Mouse (Mus musculus): ENCODE data around the gene Tom1l2. TPM values are rescaled to one million over a fixed set of nuclear protein-coding genes. Genes with fewer than 3 reads are reported as not detected.

Gene Tom1l2
- total and polyA plus RNA-seq, 2 experiments from 2014 or later = 44.3 to 80.8 TPM

DNA sequence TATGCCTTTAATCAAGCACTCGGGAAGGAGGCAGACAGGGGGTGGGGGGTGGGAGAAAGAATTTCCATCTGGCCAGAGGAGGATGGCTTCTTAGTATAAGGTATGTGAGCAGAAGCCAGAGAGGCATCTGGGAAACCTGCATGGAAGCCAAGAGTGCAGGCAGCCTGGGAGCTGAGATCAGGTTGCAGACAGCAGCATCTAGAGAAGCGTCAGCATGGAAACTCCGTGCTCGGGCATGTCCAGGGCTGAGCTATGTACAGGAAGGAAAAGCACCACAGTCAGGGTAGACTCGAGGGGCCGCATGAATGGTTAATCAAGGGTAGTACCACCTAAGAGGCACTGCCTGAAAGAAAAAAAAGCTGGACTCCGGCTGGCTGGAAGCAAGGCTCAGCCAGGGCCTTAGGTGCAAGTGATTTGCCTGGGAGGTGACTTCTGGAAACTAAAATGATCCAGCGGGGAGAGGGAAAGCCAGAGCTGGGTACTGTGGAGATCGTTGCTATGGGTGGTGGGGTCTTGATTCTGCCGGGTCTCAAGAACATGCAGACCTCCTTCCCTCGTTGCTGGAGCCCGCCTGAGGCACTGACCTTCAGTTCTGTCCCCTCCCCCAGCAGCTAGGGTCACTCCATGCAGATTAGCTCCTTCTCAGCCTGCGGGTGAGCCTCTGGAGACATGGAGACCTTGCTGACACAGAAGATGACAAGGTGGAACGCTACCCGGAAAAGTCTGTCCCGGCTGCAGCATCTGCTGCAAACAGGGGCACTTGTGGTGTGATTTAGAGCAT, 13.7 kb upstream of the Tom1l2 start:
- no peak overlapping the region for H3K9ac ChIP-seq
- no peak for DNase-seq
- no peak overlapping the region for H3K27ac ChIP-seq (ENCODE audit: low read depth, low read length)
- TF ChIP-seq CTCF (IDR thresholded peaks at IDR 0.05; ENCODE audit: low read depth) = no peak
- no peaks in the 10 kb centered on the region for H3K4me1 ChIP-seq (ENCODE audit: insufficient read depth)
- H3K27me3 ChIP-seq (ENCODE audit: insufficient read depth, low read length) = no peaks in the 10 kb centered on the region
- H3K4me3 ChIP-seq (ENCODE audit: low read depth, low read length) = no peak overlapping the region
- no peak for ATAC-seq
- no peaks in the 10 kb centered on the region for H3K9me3 ChIP-seq (ENCODE audit: low read length)
- 48% methylated on average over 16 of the region's 16 CpGs for WGBS
- H3K36me3 ChIP-seq (ENCODE audit: insufficient read depth) = no peaks in the 10 kb centered on the region
- H3K4me2 ChIP-seq (ENCODE audit: low read depth) = no peak overlapping the region

DNA sequence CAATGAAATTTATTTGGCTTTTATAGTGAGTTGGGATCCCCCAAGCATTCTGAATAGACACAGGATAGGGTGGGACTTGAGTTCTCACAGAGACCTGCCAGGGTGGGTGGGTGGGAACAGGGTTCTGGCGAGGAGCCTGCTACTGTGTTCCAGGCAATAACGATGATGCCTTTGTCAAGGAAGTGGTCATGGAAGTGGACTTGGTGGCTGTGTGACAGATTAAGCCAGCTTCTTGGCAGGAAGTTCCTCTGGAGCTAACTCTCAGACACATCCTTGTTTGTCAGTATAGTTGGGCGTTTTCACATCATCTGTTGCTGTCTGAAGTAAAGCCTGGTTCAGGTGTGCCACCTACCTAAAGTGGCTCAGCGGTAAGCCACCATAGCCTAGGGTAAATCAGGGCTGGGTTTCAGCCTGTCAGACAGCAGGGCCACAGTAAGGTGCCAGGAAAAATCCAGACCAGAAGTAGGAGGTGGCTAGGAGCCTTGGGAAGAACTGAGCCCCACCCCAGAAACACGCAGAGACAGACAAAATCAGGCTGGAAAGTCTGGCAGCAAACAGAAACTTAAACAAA, 8.0 kb upstream of the Tom1l2 start:
- ATAC-seq (no peak), DNase-seq (no peak)
- H3K4me1 ChIP-seq (ENCODE audit: insufficient read depth) = no peaks in the 10 kb centered on the region
- H3K27ac ChIP-seq (ENCODE audit: low read depth, low read length) = no peak overlapping the region
- no peaks in the 10 kb centered on the region for H3K27me3 ChIP-seq (ENCODE audit: insufficient read depth, low read length)
- no peak overlapping the region for H3K9ac ChIP-seq
- 74% methylated on average over 5 of the region's 5 CpGs for WGBS
- no peak for TF ChIP-seq CTCF (IDR thresholded peaks at IDR 0.05; ENCODE audit: low read depth)
- no peak overlapping the region for H3K4me2 ChIP-seq (ENCODE audit: low read depth)
- H3K9me3 ChIP-seq (ENCODE audit: low read length) = no peaks in the 10 kb centered on the region
- H3K4me3 ChIP-seq (ENCODE audit: low read depth, low read length) = no peak overlapping the region
- no peaks in the 10 kb centered on the region for H3K36me3 ChIP-seq (ENCODE audit: insufficient read depth)

DNA sequence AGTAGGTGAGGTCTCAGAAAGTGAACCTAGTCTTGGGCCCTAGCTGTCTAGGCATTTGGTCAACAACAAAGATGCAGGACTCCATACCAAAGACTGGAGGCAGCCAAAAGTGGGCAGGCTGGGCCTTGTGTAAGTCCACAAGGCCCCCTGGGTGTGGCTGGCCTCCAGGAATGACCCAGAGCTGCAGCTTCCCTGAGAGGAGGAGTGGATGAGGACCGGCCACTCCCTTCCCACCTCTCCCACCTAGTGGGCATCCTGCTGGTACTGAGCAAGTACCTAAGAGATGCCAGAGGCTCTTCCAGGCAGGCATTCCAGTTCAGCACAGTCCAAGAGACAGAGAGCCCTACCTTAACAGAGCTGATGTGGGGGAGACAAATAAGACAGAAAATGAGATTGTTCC, 7.2 kb upstream of the Tom1l2 start:
- no peak overlapping the region for H3K9ac ChIP-seq
- WGBS = 81% methylated on average over 1 of the region's 1 CpGs
- no peak overlapping the region for H3K27ac ChIP-seq (ENCODE audit: low read depth, low read length)
- no peak for TF ChIP-seq CTCF (IDR thresholded peaks at IDR 0.05; ENCODE audit: low read depth)
- no peak for DNase-seq
- no peak overlapping the region for H3K4me3 ChIP-seq (ENCODE audit: low read depth, low read length)
- no peaks in the 10 kb centered on the region for H3K4me1 ChIP-seq (ENCODE audit: insufficient read depth)
- no peak for ATAC-seq
- no peaks in the 10 kb centered on the region for H3K36me3 ChIP-seq (ENCODE audit: insufficient read depth)
- no peaks in the 10 kb centered on the region for H3K9me3 ChIP-seq (ENCODE audit: low read length)
- H3K4me2 ChIP-seq (ENCODE audit: low read depth) = no peak overlapping the region
- no peaks in the 10 kb centered on the region for H3K27me3 ChIP-seq (ENCODE audit: insufficient read depth, low read length)

DNA sequence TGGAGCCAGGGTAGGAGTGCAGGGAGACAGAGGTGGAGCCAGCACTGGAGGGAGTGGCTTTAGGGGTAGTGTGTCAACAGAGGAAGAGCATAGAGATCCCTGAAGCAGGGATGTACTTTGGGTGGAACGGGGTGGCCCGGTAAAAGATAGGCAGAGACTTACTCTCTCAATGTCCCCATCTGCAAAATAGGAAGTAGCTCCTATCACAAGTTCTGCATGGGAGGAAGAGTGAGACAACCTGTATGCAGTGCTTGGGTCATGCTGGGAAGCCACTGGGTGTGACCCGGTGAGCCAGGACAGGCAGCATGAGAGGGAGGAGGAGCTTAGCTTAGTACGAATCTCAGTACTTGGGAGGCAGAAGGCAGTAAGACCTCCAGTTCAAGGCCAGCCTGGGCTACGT, 6.4 kb upstream of the Tom1l2 start:
- DNase-seq = no peak
- 75% methylated on average over 5 of the region's 5 CpGs for WGBS
- Histone ChIP-seq H3K27ac (ENCODE audit: low read depth, low read length) (no peak overlapping the region), H3K9me3 (ENCODE audit: low read length) (no peaks in the 10 kb centered on the region), H3K4me2 (ENCODE audit: low read depth) (no peak overlapping the region), H3K36me3 (ENCODE audit: insufficient read depth) (no peaks in the 10 kb centered on the region), H3K4me3 (ENCODE audit: low read depth, low read length) (no peak overlapping the region), H3K27me3 (ENCODE audit: insufficient read depth, low read length) (no peaks in the 10 kb centered on the region), H3K4me1 (ENCODE audit: insufficient read depth) (no peaks in the 10 kb centered on the region), H3K9ac (no peak overlapping the region)
- no peak for TF ChIP-seq CTCF (IDR thresholded peaks at IDR 0.05; ENCODE audit: low read depth)
- ATAC-seq = no peak

DNA sequence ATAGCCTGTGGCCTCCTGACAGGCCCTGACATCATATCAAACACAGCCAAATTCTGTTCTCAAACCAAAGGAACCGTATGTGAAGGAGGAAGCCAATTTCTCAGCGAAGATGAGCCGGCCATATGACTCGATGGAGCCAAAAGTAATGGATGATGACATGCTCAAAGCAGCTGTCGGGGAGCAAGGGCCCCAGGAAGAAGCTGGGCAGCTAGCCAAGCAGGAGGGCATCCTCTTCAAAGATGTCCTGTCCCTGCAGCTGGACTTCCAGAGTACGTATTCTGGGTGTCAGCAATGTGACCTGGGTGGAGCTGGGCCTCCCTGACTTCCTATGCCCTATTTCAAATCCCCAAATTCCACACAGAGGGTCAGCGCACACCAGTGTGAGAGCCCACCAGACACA, 5.8 kb upstream of the Tom1l2 start:
- Histone ChIP-seq H3K36me3 (ENCODE audit: insufficient read depth) (no peaks in the 10 kb centered on the region), H3K9me3 (ENCODE audit: low read length) (no peaks in the 10 kb centered on the region), H3K4me1 (ENCODE audit: insufficient read depth) (no peaks in the 10 kb centered on the region), H3K4me2 (ENCODE audit: low read depth) (no peak overlapping the region), H3K27me3 (ENCODE audit: insufficient read depth, low read length) (no peaks in the 10 kb centered on the region), H3K4me3 (ENCODE audit: low read depth, low read length) (no peak overlapping the region), H3K9ac (no peak overlapping the region), H3K27ac (ENCODE audit: low read depth, low read length) (no peak overlapping the region)
- ATAC-seq = no peak
- no peak for DNase-seq
- 77% methylated on average over 7 of the region's 7 CpGs for WGBS
- TF ChIP-seq CTCF (IDR thresholded peaks at IDR 0.05; ENCODE audit: low read depth) = no peak

GRCm38 (mm10) chr11:60357116-60357515, 4.4 kb upstream of the Tom1l2 start:
- Histone ChIP-seq H3K27ac (ENCODE audit: low read depth, low read length) (no peak overlapping the region), H3K9me3 (ENCODE audit: low read length) (no peaks in the 10 kb centered on the region), H3K36me3 (ENCODE audit: insufficient read depth) (no peaks in the 10 kb centered on the region), H3K4me1 (ENCODE audit: insufficient read depth) (0 out of 2 replicates have a peak, but pooled peaks cover under 1% of the 10 kb centered on the region), H3K4me3 (ENCODE audit: low read depth, low read length) (no peak overlapping the region), H3K27me3 (ENCODE audit: insufficient read depth, low read length) (no peaks in the 10 kb centered on the region), H3K4me2 (ENCODE audit: low read depth) (no peak overlapping the region), H3K9ac (no peak overlapping the region)
- 39% methylated on average over 1 of the region's 1 CpGs for WGBS
- no peak for DNase-seq
- no peak for TF ChIP-seq CTCF (IDR thresholded peaks at IDR 0.05; ENCODE audit: low read depth)
- ATAC-seq = no peak

DNA sequence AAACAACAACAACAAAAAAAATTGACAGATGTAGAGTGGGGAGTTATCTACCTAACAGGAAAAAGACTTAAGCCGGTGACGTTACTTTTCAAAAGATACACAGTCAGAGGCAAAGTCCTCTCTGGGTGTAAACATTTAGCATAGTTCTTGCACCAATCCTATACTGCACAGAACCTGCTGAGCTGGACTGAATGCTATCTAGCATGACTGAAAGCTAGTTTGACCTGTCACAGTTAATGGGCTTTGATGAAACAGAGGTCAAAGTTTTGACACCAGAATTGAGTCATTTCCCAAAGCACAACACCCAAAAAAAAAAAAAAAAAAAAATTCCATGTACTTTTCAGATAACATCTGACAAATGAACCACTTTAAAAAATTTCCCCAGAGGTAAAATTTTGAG, 3.2 kb upstream of the Tom1l2 start:
- no peak overlapping the region for H3K9ac ChIP-seq
- ATAC-seq = no peak
- no peak for TF ChIP-seq CTCF (IDR thresholded peaks at IDR 0.05; ENCODE audit: low read depth)
- no peak overlapping the region for H3K27ac ChIP-seq (ENCODE audit: low read depth, low read length)
- no peak overlapping the region for H3K4me2 ChIP-seq (ENCODE audit: low read depth)
- no peaks in the 10 kb centered on the region for H3K36me3 ChIP-seq (ENCODE audit: insufficient read depth)
- no peaks in the 10 kb centered on the region for H3K27me3 ChIP-seq (ENCODE audit: insufficient read depth, low read length)
- DNase-seq = no peak
- no peaks in the 10 kb centered on the region for H3K9me3 ChIP-seq (ENCODE audit: low read length)
- H3K4me3 ChIP-seq (ENCODE audit: low read depth, low read length) = no peak overlapping the region
- 0 out of 2 replicates have a peak, but pooled peaks cover 10% of the 10 kb centered on the region for H3K4me1 ChIP-seq (ENCODE audit: insufficient read depth)
- WGBS = 96% methylated on average over 2 of the region's 2 CpGs

Measured in forebrain, postnatal 0 days (tissue).